Mouse (Mus musculus) hindbrain, embryonic 12.5 days (tissue): ENCODE measurements around the gene Ddc. TPM values are rescaled to one million over a fixed set of nuclear protein-coding genes. Genes with fewer than 3 reads are reported as not detected.

Experiments
- ATAC-seq: fragments of 200-750 bp; cut with Nextera tagmentation; 2 replicates; pipeline ENCODE4 v1.8.0; 2017; ENCODE audit warnings: moderate TSS enrichment; ENCODE audit not compliant: low FRiP score
- H3K27ac ChIP-seq: fragments of 300-500 bp; sonication (generic); 2 replicates; pipeline ENCODE4 v1.5.1; 2016; ENCODE audit warnings: mild to moderate bottlenecking
- H3K27me3 ChIP-seq: fragments of 300-500 bp; sonication (generic); 2 replicates; pipeline ENCODE4 v1.6.1; 2016; ENCODE audit warnings: mild to moderate bottlenecking
- H3K36me3 ChIP-seq: fragments of 300-500 bp; sonication (generic); 2 replicates; pipeline ENCODE4 v1.6.1; 2016; ENCODE audit warnings: mild to moderate bottlenecking
- H3K4me1 ChIP-seq: fragments of 300-500 bp; sonication (generic); 2 replicates; pipeline ENCODE4 v1.6.1; 2016
- H3K4me2 ChIP-seq: fragments of 300-500 bp; sonication (generic); replicated peaks from 2 replicates; pipeline ENCODE4 v1.6.1; 2016; ENCODE audit warnings: mild to moderate bottlenecking
- H3K4me3 ChIP-seq: fragments of 300-500 bp; sonication (generic); 2 replicates; pipeline ENCODE4 v1.5.1; 2016; ENCODE audit warnings: mild to moderate bottlenecking
- H3K9ac ChIP-seq: fragments of 300-500 bp; sonication (generic); 2 replicates; pipeline ENCODE4 v1.6.1; 2016; ENCODE audit warnings: mild to moderate bottlenecking, moderate library complexity
- H3K9me3 ChIP-seq: fragments of 300-500 bp; sonication (generic); replicated peaks from 2 replicates; pipeline ENCODE4 v1.6.1; 2016; ENCODE audit warnings: mild to moderate bottlenecking
- WGBS: fragments of 180-500 bp; shearing (Covaris S2); methylation state at CpG from one replicate; pipeline ENCODE4 v1.1.7; 2016; 5-methylcytosine and 5-hydroxymethylcytosine counted together
- polyA plus RNA-seq: library from polyadenylated mRNA; unstranded; fragments of >200 nt; fragmentation: Nextera tagmentation; extraction: Ambion mirVana; gene quantifications from 2 replicates; pipeline ENCODE4 v1.2.1, GENCODE M21; 2016

Gene Ddc
- 8.3 and 12.4 TPM in 2 replicates for polyA plus RNA-seq

- Histone ChIP-seq H3K9ac (no peak within 1 kb of the TSS), H3K27me3 (no peaks in the 10 kb centered on the region), H3K9me3 (no peaks in the 10 kb centered on the region), H3K27ac (no peak within 1 kb of the TSS), H3K36me3 (no peaks in the 10 kb centered on the region), H3K4me2 (no peak within 1 kb of the TSS), H3K4me1 (no peaks in the 10 kb centered on the region), H3K4me3 (no peak within 1 kb of the TSS)
- no peak for ATAC-seq
- 80% methylated on average over 12 of the region's 12 CpGs for WGBS
Measured at GRCm38 (mm10) chr11:11897645-11898357, at the start of gene Ddc. Ddc (minus strand) TSS chr11:11898144.

- Histone ChIP-seq H3K4me2 (no peak overlapping the region), H3K4me1 (peaks cover 15% of the 10 kb centered on the region), H3K36me3 (peaks cover 18% of the 10 kb centered on the region; the same call in 1 of the 2 replicates), H3K27ac (no peak overlapping the region), H3K27me3 (no peaks in the 10 kb centered on the region), H3K9ac (no peak overlapping the region), H3K4me3 (no peak overlapping the region), H3K9me3 (no peaks in the 10 kb centered on the region)
- WGBS: 96% methylated on average over 4 of the region's 4 CpGs
- no peak for ATAC-seq
Measured at GRCm38 (mm10) chr11:11945766-11946165, 47.8 kb upstream of the Ddc start.

GRCm38 (mm10) chr11:11944814-11945213 lies 46.9 kb upstream of the Ddc start:
- H3K4me1 ChIP-seq: peaks cover 15% of the 10 kb centered on the region
- no peaks in the 10 kb centered on the region for H3K27me3 ChIP-seq
- no peak overlapping the region for H3K9ac ChIP-seq
- no peak overlapping the region for H3K4me3 ChIP-seq
- 94% methylated on average over 4 of the region's 4 CpGs for WGBS
- peaks cover 15% of the 10 kb centered on the region; the same call in 1 of the 2 replicates for H3K36me3 ChIP-seq
- H3K4me2 ChIP-seq: no peak overlapping the region
- no peak for ATAC-seq
- no peak overlapping the region for H3K27ac ChIP-seq
- no peaks in the 10 kb centered on the region for H3K9me3 ChIP-seq

GRCm38 (mm10) chr11:11944082-11944349 lies 46.1 kb upstream of the Ddc start:
- Histone ChIP-seq H3K27me3 (no peaks in the 10 kb centered on the region), H3K9ac (no peak overlapping the region), H3K9me3 (no peaks in the 10 kb centered on the region), H3K4me2 (no peak overlapping the region), H3K4me3 (no peak overlapping the region), H3K4me1 (peaks cover 13% of the 10 kb centered on the region), H3K27ac (no peak overlapping the region), H3K36me3 (peaks cover 14% of the 10 kb centered on the region; the same call in 1 of the 2 replicates)
- ATAC-seq: no peak

GRCm38 (mm10) chr11:11943240-11944081 lies 45.5 kb upstream of the Ddc start:
- ATAC-seq: no peak
- 85% methylated on average over 13 of the region's 13 CpGs for WGBS

GRCm38 (mm10) chr11:11942320-11943217 lies 44.6 kb upstream of the Ddc start:
- Histone ChIP-seq H3K36me3 (peaks cover 16% of the 10 kb centered on the region), H3K27ac (peak overlapping the region; percentile 40), H3K4me3 (no peak overlapping the region), H3K9me3 (no peaks in the 10 kb centered on the region), H3K4me2 (no peak overlapping the region), H3K4me1 (peaks cover 5% of the 10 kb centered on the region; the same call in 1 of the 2 replicates), H3K9ac (no peak overlapping the region), H3K27me3 (no peaks in the 10 kb centered on the region)
- no peak for ATAC-seq
- WGBS: 38% methylated on average over 6 of the region's 6 CpGs

More at GRCm38 (mm10) chr11:11943240-11944081, 45.5 kb upstream of the Ddc start:
- no peaks in the 10 kb centered on the region for H3K27me3 ChIP-seq
- H3K4me2 ChIP-seq: no peak overlapping the region
- H3K36me3 ChIP-seq: peaks cover 12% of the 10 kb centered on the region; the same call in 1 of the 2 replicates
- H3K9me3 ChIP-seq: no peaks in the 10 kb centered on the region
- no peak overlapping the region for H3K9ac ChIP-seq
- H3K4me3 ChIP-seq: no peak overlapping the region
- H3K27ac ChIP-seq: no peak overlapping the region
- peaks cover 8% of the 10 kb centered on the region for H3K4me1 ChIP-seq

- Histone ChIP-seq H3K9me3 (no peaks in the 10 kb centered on the region), H3K4me1 (peaks cover 5% of the 10 kb centered on the region; the same call in 1 of the 2 replicates), H3K4me2 (no peak overlapping the region), H3K9ac (no peak overlapping the region), H3K27me3 (no peaks in the 10 kb centered on the region), H3K4me3 (no peak overlapping the region), H3K36me3 (peaks cover 31% of the 10 kb centered on the region), H3K27ac (no peak overlapping the region)
- ATAC-seq: no peak
- WGBS: 39% methylated on average over 5 of the region's 5 CpGs
Measured at GRCm38 (mm10) chr11:11940833-11941681, 43.1 kb upstream of the Ddc start.

- no peak for ATAC-seq
- no peak overlapping the region for H3K4me3 ChIP-seq
- peaks cover 35% of the 10 kb centered on the region for H3K36me3 ChIP-seq
- 76% methylated on average over 3 of the region's 3 CpGs for WGBS
- H3K27me3 ChIP-seq: no peaks in the 10 kb centered on the region
- H3K4me1 ChIP-seq: peaks cover 5% of the 10 kb centered on the region; the same call in 1 of the 2 replicates
- no peak overlapping the region for H3K4me2 ChIP-seq
- no peak overlapping the region for H3K9ac ChIP-seq
- H3K27ac ChIP-seq: no peak overlapping the region
- H3K9me3 ChIP-seq: no peaks in the 10 kb centered on the region
Measured at GRCm38 (mm10) chr11:11939611-11940010, 41.7 kb upstream of the Ddc start.

GRCm38 (mm10) chr11:11938591-11938990 lies 40.6 kb upstream of the Ddc start:
- no peak overlapping the region for H3K4me2 ChIP-seq
- peaks cover 5% of the 10 kb centered on the region; the same call in 1 of the 2 replicates for H3K4me1 ChIP-seq
- no peak for ATAC-seq
- no peaks in the 10 kb centered on the region for H3K27me3 ChIP-seq
- 97% methylated on average over 1 of the region's 1 CpGs for WGBS
- peaks cover 39% of the 10 kb centered on the region for H3K36me3 ChIP-seq
- H3K9ac ChIP-seq: no peak overlapping the region
- no peak overlapping the region for H3K4me3 ChIP-seq
- H3K9me3 ChIP-seq: no peaks in the 10 kb centered on the region
- no peak overlapping the region for H3K27ac ChIP-seq

- H3K4me3 ChIP-seq: no peak overlapping the region
- peaks cover 2% of the 10 kb centered on the region; the same call in 1 of the 2 replicates for H3K4me1 ChIP-seq
- WGBS: 85% methylated on average over 10 of the region's 10 CpGs
- no peak for ATAC-seq
- H3K27ac ChIP-seq: no peak overlapping the region
- no peaks in the 10 kb centered on the region for H3K9me3 ChIP-seq
- no peaks in the 10 kb centered on the region for H3K27me3 ChIP-seq
- no peak overlapping the region for H3K4me2 ChIP-seq
- H3K36me3 ChIP-seq: peaks cover 41% of the 10 kb centered on the region
- H3K9ac ChIP-seq: no peak overlapping the region
Measured at GRCm38 (mm10) chr11:11937340-11938030, 39.5 kb upstream of the Ddc start.

- Histone ChIP-seq H3K36me3 (peaks cover 52% of the 10 kb centered on the region), H3K9ac (no peak overlapping the region), H3K9me3 (no peaks in the 10 kb centered on the region), H3K4me2 (no peak overlapping the region), H3K4me1 (peaks cover 9% of the 10 kb centered on the region; the same call in 1 of the 2 replicates), H3K27me3 (no peaks in the 10 kb centered on the region), H3K27ac (no peak overlapping the region), H3K4me3 (no peak overlapping the region)
- WGBS: 84% methylated on average over 8 of the region's 8 CpGs
- ATAC-seq: no peak
Measured at GRCm38 (mm10) chr11:11934808-11935207, 36.9 kb upstream of the Ddc start.
